Mouse (Mus musculus) embryonic fibroblast, embryonic 13.5 days (primary cell): Measurements from ENCODE around the gene As3mt.

Source experiments
- CTCF ChIP-seq: IDR thresholded peaks from 2 replicates; pipeline ENCODE4 v1.5.1; 2011; ENCODE audit warnings: mild to moderate bottlenecking, control low read depth, low read length, moderate library complexity, borderline replicate concordance; ENCODE audit not compliant: insufficient read depth
- POLR2A ChIP-seq: IDR thresholded peaks from 2 replicates; pipeline ENCODE4 v1.6.1; 2011; ENCODE audit warnings: low read depth, mild to moderate bottlenecking, control low read depth, low read length, moderate library complexity

DNA sequence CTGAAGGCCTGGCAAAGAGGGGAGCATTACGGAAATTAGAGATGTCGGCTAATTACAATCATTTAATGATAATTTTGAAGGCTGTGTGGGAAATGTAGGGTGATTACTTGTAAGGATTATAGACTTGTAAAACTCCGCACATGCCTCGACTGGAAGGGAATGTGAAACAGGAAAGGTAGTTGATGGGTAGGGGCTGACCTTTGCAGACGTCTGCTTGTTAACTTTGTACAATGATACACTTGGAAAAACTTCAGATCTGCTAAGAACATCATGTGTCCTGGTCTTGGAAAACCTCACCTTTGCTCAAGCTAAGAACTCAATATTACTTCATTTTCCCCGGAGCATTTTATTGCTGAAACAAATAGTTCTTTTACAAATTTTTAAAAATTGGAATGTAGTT is 64.5 kb downstream of the As3mt start:
- TF ChIP-seq CTCF (no peak), POLR2A (no peak)
